Mouse (Mus musculus) thymus, adult 2 months (tissue): ENCODE results near the gene Psmd4. TPM values are rescaled to one million over a fixed set of nuclear protein-coding genes. Genes with fewer than 3 reads are reported as not detected.

Source experiments
- DNase-seq: peaks from one replicate; pipeline ENCODE4 v3.0.0; 2021
- H3K27ac ChIP-seq: fragments of 200-500 bp; 2 replicates; pipeline ENCODE4 v1.5.1; 2012; ENCODE audit warnings: low read length, control low read depth; ENCODE audit not compliant: control insufficient read depth, insufficient read depth
- H3K27me3 ChIP-seq: fragments of 200-500 bp; 2 replicates; pipeline ENCODE4 v1.6.1; 2012; ENCODE audit warnings: mild to moderate bottlenecking, low read length, moderate library complexity, mixed read lengths; ENCODE audit not compliant: control insufficient read depth, insufficient read depth
- H3K36me3 ChIP-seq: fragments of 200-500 bp; 2 replicates; pipeline ENCODE4 v1.6.1; 2012; ENCODE audit warnings: mild to moderate bottlenecking, low read length, moderate library complexity; ENCODE audit not compliant: control insufficient read depth, insufficient read depth
- H3K4me1 ChIP-seq: fragments of 200-500 bp; replicated peaks from 2 replicates; pipeline ENCODE4 v1.6.1; 2012; ENCODE audit warnings: low read length; ENCODE audit not compliant: control insufficient read depth, insufficient read depth
- H3K4me3 ChIP-seq: fragments of 200-500 bp; 2 replicates; pipeline ENCODE4 v1.5.1; 2012; ENCODE audit warnings: mild to moderate bottlenecking, low read length, control low read depth, moderate library complexity; ENCODE audit not compliant: control insufficient read depth, insufficient read depth
- CTCF ChIP-seq: fragments of 200-500 bp; IDR thresholded peaks from 2 replicates; pipeline ENCODE4 v1.5.1; 2012; ENCODE audit warnings: mild to moderate bottlenecking, control low read depth, low read length, moderate library complexity, borderline replicate concordance; ENCODE audit not compliant: control insufficient read depth, poor library complexity, insufficient read depth; ENCODE audit errors: extremely low read depth
- POLR2A ChIP-seq: fragments of 200-500 bp; IDR thresholded peaks from 2 replicates; pipeline ENCODE4 v1.6.1; 2012; ENCODE audit warnings: mild to moderate bottlenecking, low read length, control low read depth, moderate library complexity; ENCODE audit not compliant: control insufficient read depth, poor library complexity, insufficient read depth; ENCODE audit errors: extremely low read depth
- WGBS: fragments of 180-500 bp; shearing (Covaris S2); methylation state at CpG from one replicate; pipeline ENCODE4 v1.1.7; 2018; 5-methylcytosine and 5-hydroxymethylcytosine counted together
- polyA plus RNA-seq: library from polyadenylated mRNA; depleted of rRNA; stranded (reverse); fragments of >200 nt; gene quantifications from 2 replicates; pipeline ENCODE4 v1.2.3, GENCODE M21; 2012; rRNA removed

Gene Psmd4
- 212 and 227 TPM in 2 replicates for polyA plus RNA-seq

GRCm38 (mm10) chr3:95042166-95042837 lies at the start of gene Psmd4:
Gene Psmd4, minus strand, starts transcription at chr3:95042614.
- WGBS: under 1% methylated on average over 36 of the region's 36 CpGs

GRCm38 (mm10) chr3:95088071-95088470 lies 45.7 kb upstream of the Psmd4 start:
- Histone ChIP-seq H3K4me1 (no peaks in the 10 kb centered on the region), H3K4me3 (no peak overlapping the region), H3K27ac (no peak overlapping the region), H3K27me3 (no peaks in the 10 kb centered on the region), H3K36me3 (0 out of 2 replicates have a peak, but pooled peaks cover 3% of the 10 kb centered on the region)
- 96% methylated on average over 1 of the region's 1 CpGs for WGBS
- DNase-seq: no peak
- no peak for TF ChIP-seq POLR2A
- TF ChIP-seq CTCF: no peak

More at GRCm38 (mm10) chr3:95042166-95042837, at the start of gene Psmd4:
- Histone ChIP-seq H3K27ac (peak within 1 kb of the TSS; percentile 86), H3K4me3 (peak within 1 kb of the TSS; percentile 68), H3K36me3 (no peaks in the 10 kb centered on the region; the same call in 1 of the 2 replicates), H3K27me3 (no peaks in the 10 kb centered on the region), H3K4me1 (peaks cover 7% of the 10 kb centered on the region)
- TF ChIP-seq CTCF: 0 out of 2 replicates have a peak, but pooled peaks have one; percentile 38
- TF ChIP-seq POLR2A: peak; percentile 83
- DNase-seq: peak; percentile 99

GRCm38 (mm10) chr3:95071606-95072005 lies 29.2 kb upstream of the Psmd4 start:
- Histone ChIP-seq H3K27me3 (no peaks in the 10 kb centered on the region), H3K4me3 (no peak overlapping the region), H3K27ac (no peak overlapping the region), H3K4me1 (no peaks in the 10 kb centered on the region), H3K36me3 (peaks cover 82% of the 10 kb centered on the region)
- 94% methylated on average over 2 of the region's 2 CpGs for WGBS
- TF ChIP-seq CTCF (no peak), POLR2A (no peak)
- DNase-seq: no peak

- H3K27me3 ChIP-seq: no peaks in the 10 kb centered on the region
- peaks cover 93% of the 10 kb centered on the region for H3K36me3 ChIP-seq
- no peaks in the 10 kb centered on the region for H3K4me1 ChIP-seq
- no peak overlapping the region for H3K4me3 ChIP-seq
- TF ChIP-seq CTCF (no peak), POLR2A (no peak)
- H3K27ac ChIP-seq: no peak overlapping the region
- WGBS: 95% methylated on average over 11 of the region's 11 CpGs
- no peak for DNase-seq
Observed at GRCm38 (mm10) chr3:95066570-95066969, 24.2 kb upstream of the Psmd4 start.

- Histone ChIP-seq H3K36me3 (peaks cover 93% of the 10 kb centered on the region), H3K4me1 (no peaks in the 10 kb centered on the region), H3K27me3 (no peaks in the 10 kb centered on the region), H3K4me3 (no peak overlapping the region), H3K27ac (no peak overlapping the region)
- WGBS: 95% methylated on average over 6 of the region's 6 CpGs
- no peak for DNase-seq
- TF ChIP-seq POLR2A (no peak), CTCF (no peak)
Observed at GRCm38 (mm10) chr3:95066095-95066494, 23.7 kb upstream of the Psmd4 start.

GRCm38 (mm10) chr3:95065553-95065952 lies 23.1 kb upstream of the Psmd4 start:
- H3K4me3 ChIP-seq: no peak overlapping the region
- no peak for TF ChIP-seq CTCF
- TF ChIP-seq POLR2A: no peak
- no peaks in the 10 kb centered on the region for H3K4me1 ChIP-seq
- no peak overlapping the region for H3K27ac ChIP-seq
- 94% methylated on average over 1 of the region's 1 CpGs for WGBS
- H3K27me3 ChIP-seq: no peaks in the 10 kb centered on the region
- H3K36me3 ChIP-seq: peaks cover 93% of the 10 kb centered on the region
- DNase-seq: no peak
